Mouse (Mus musculus): ENCODE measurements at regions not wholly inside any gene's neighbourhood (a gene's known extent, or its start where the extent isn't known, plus 50 kb on each side); places are given as distances from the start of the nearest gene placed in this dataset.
A peak's percentile ranks its signal among the peaks of the same experiment; 100 is the strongest.

GRCm38 (mm10) chr4:105384826-105385225 lies 227.7 kb downstream of the Plpp3 start:
- DNase-seq (ENCODE audit: low spot score in 2 of 2) = no peak

- no peak for DNase-seq (ENCODE audit: low spot score in 2 of 2)
These were observed 228.3 kb downstream of the Plpp3 start for GRCm38 (mm10) chr4:105385481-105385880.

GRCm38 (mm10) chr4:105390378-105390777 lies 233.2 kb downstream of the Plpp3 start:
- DNase-seq (ENCODE audit: low spot score in 2 of 2) = no peak

GRCm38 (mm10) chr4:105394366-105394765 lies 237.2 kb downstream of the Plpp3 start:
- no peak for DNase-seq (ENCODE audit: low spot score in 2 of 2)

- DNase-seq (ENCODE audit: low spot score in 2 of 2) = no peak
These were observed 240.3 kb downstream of the Plpp3 start for GRCm38 (mm10) chr4:105397451-105397850.

GRCm38 (mm10) chr4:105402021-105402420 lies 244.9 kb downstream of the Plpp3 start:
- no peak for DNase-seq (ENCODE audit: low spot score in 2 of 2)

GRCm38 (mm10) chr4:105403169-105403568 lies 246.0 kb downstream of the Plpp3 start:
- no peak for DNase-seq (ENCODE audit: low spot score in 2 of 2)

GRCm38 (mm10) chr4:105403686-105404085 lies 246.5 kb downstream of the Plpp3 start:
- DNase-seq (ENCODE audit: low spot score in 2 of 2) = no peak

- no peak for DNase-seq (ENCODE audit: low spot score in 2 of 2)
These were observed 248.6 kb downstream of the Plpp3 start for GRCm38 (mm10) chr4:105405728-105406127.

GRCm38 (mm10) chr4:105406786-105407464 lies 249.8 kb downstream of the Plpp3 start:
- no peak for DNase-seq (ENCODE audit: low spot score in 2 of 2)

- no peak for DNase-seq (ENCODE audit: low spot score in 2 of 2)
These were observed 251.7 kb downstream of the Plpp3 start for GRCm38 (mm10) chr4:105408896-105409295.

GRCm38 (mm10) chr4:105417166-105417565 lies 260.0 kb downstream of the Plpp3 start:
- DNase-seq (ENCODE audit: low spot score in 2 of 2) = no peak

- DNase-seq (ENCODE audit: low spot score in 2 of 2) = no peak
These were observed 265.3 kb downstream of the Plpp3 start for GRCm38 (mm10) chr4:105422466-105422865.

GRCm38 (mm10) chr4:105423727-105424201 lies 266.6 kb downstream of the Plpp3 start:
- no peak for DNase-seq (ENCODE audit: low spot score in 2 of 2)

GRCm38 (mm10) chr4:105425086-105425485 lies 267.9 kb downstream of the Plpp3 start:
- DNase-seq (ENCODE audit: low spot score in 2 of 2) = no peak

- no peak for DNase-seq (ENCODE audit: low spot score in 2 of 2)
These were observed 270.4 kb downstream of the Plpp3 start for GRCm38 (mm10) chr4:105427581-105427980.

GRCm38 (mm10) chr4:105429381-105430100 lies 272.4 kb downstream of the Plpp3 start:
- DNase-seq (ENCODE audit: low spot score in 2 of 2) = no peak

- no peak for DNase-seq (ENCODE audit: low spot score in 2 of 2)
These were observed 275.3 kb downstream of the Plpp3 start for GRCm38 (mm10) chr4:105432461-105432860.

GRCm38 (mm10) chr4:105437141-105437540 lies 280.0 kb downstream of the Plpp3 start:
- DNase-seq (ENCODE audit: low spot score in 2 of 2) = no peak

GRCm38 (mm10) chr4:105449046-105449860 lies 292.1 kb downstream of the Plpp3 start:
- peak; percentile 8 to 53 for DNase-seq (ENCODE audit: low spot score in 2 of 2)

GRCm38 (mm10) chr4:105450881-105451280 lies 293.7 kb downstream of the Plpp3 start:
- no peak for DNase-seq (ENCODE audit: low spot score in 2 of 2)

GRCm38 (mm10) chr4:105451871-105452270 lies 294.7 kb downstream of the Plpp3 start:
- DNase-seq (ENCODE audit: low spot score in 2 of 2) = no peak

Data from layer of hippocampus, postnatal 14 days (tissue).